Mouse (Mus musculus): Measurements from ENCODE around the gene Wnt16. TPM values are rescaled to one million over a fixed set of nuclear protein-coding genes. Genes with fewer than 3 reads are reported as not detected.

Wnt16 gene
- polyA plus RNA-seq, 2 experiments from 2014 or later: 0.12 to 0.66 TPM

- no peak for ATAC-seq
Measured at GRCm38 (mm10) chr6:22326289-22326688, 38.3 kb downstream of the Wnt16 start.

DNA sequence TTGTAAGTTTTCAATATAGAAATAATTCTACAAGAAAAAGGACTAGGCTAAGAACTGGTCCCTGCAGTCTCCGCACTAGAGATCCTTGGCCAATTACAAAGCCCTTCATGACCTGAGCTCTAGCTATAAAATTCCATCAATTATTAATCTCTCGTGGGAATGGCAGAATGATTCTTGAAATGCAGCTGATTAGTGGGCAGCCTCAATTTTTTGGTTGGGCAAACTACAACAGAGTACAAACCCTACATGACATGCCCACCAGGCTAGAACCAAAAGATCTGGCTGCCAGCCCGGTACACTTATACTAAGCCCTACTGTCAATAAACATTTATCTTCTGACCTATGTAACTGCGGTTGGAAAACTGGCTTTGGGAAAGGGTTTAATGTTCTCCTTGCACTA, 39.1 kb downstream of the Wnt16 start:
- ATAC-seq: no peak

- ATAC-seq: no peak
Measured at GRCm38 (mm10) chr6:22327931-22328330, 39.9 kb downstream of the Wnt16 start.

DNA sequence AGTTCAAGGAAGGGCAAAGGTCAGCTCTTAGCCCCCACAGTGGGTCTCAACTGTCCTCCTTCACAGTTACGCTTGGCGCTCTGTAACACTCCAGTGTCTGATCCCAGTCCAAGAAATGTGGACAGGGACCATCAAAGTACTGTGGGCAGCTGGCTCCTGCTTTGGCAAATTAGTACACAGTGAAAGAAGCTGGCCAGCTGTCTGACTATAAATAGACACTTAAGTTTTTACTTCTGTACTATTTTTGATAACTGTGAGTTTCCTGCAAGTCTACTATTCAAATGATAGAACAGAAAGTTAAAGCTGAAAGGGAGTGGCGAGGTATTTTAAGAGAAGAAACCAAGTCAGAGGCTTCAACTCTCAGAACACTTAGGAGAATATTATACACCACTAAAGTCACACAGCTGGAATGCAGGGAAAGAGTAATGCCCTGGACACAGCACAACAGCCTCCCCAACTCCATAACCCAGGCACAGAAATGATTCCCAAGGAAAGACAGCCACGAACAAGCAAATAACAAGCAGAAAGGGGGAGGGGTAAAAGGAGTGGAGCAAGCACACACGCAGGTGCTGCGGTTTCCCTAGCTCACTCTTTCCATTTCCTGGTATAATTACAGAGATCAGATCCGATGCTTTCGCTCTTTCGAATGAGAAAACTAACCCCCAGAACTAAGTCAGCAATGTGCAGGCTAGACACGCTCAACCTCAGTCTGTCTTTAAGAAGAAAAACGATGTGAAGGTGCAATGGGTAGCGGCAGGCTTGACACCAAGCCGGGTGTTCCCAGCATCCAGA, 42.3 kb downstream of the Wnt16 start:
- ATAC-seq: peak; percentile 84

DNA sequence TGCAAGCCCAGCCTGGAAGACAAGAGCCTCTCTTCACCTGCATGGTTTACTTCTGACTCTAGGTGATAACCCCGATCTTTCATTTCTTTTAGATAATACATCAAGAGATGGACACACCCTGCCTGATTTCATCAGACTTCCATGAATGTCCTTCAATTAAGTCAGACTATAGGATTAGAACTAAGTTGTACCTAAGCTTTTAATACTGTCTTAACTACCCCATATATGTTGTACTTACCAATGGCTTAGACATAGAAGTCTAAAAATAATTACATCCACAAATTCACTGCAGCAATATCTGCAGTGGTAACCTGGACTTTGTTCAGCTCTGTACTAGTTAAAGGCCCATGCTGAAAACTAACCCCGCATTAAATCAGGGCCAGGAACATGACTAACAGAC, 44.5 kb downstream of the Wnt16 start:
- no peak for ATAC-seq

GRCm38 (mm10) chr6:22339763-22340542, 51.9 kb downstream of the Wnt16 start:
- no peak for ATAC-seq

- ATAC-seq: no peak
Measured at GRCm38 (mm10) chr6:22340779-22341178, 52.8 kb downstream of the Wnt16 start.

DNA sequence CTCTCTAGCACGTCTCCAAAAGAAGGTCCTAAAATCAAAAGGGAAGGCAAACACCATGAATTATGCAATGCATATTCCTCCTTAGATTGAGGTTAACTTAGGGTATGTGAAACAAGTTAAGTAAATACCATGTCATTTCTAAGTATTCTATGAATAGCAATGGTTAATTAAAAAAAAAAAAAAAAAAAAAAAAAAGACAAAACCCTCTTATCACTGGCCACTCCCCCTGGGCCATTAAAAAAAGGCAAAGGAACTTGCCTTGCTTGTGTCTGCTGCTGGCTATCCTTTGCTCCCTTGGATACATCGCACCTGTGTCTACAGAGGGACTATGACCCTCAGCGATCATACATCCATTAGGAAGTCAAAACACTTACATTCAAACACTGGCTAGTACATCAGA, 55.3 kb downstream of the Wnt16 start:
- peak; percentile 10 for ATAC-seq

GRCm38 (mm10) chr6:22343706-22344105, 55.7 kb downstream of the Wnt16 start:
- ATAC-seq: peak; percentile 45

- ATAC-seq: no peak
Measured at GRCm38 (mm10) chr6:22344443-22344842, 56.4 kb downstream of the Wnt16 start.

DNA sequence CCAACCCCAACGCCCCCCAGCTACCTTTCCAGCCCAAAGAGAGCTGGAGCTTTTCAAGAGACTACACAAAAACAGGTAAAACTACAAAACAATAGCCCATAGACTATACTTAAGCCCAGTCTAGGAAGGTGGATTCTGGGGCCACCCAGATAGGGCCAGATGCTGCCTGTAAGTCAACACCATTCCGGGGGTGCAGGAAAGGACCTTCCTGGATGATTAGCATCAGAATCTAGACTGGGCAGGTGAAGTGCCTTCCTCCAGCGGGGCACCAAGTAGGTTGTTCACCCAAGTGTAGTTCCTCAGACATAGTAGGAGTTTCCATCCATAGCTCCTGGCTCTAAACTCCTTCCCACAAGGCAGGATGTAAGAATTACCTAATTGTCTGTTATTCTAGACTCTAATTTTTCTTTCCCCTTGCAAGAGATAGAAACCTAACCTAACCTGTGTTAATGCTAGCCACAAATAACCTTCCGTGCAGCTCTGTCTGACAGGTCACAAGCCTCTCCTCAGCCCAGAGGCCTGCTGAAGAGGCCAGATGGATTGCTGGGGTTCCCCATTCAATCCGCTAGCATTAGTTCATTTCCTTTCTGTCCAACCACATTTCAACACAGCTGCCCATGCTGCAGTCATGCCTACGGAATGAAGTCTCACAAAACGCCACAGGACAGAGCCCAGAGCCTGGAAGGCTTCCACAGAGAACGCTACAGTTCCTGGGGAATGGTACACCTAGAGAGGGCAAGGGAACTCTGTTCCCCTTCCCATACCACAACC, 59.3 kb downstream of the Wnt16 start:
- ATAC-seq: no peak

Other genes with a start within 250 kb of the Wnt16 start
- 100 to 1,000 TPM in 1 of 2 experiments, 10 to 100 TPM in 1; 99.1 to 129 TPM for gene Fam3c, start 68.0 kb downstream of the Wnt16 start, polyA plus RNA-seq (2017; shearing (Covaris generic))

All from CD4-positive, CD25-positive, alpha-beta regulatory T cell, adult 4 months (primary cell).